Mouse (Mus musculus): ENCODE measurements around the gene Supt5. TPM values are rescaled to one million over a fixed set of nuclear protein-coding genes. Genes with fewer than 3 reads are reported as not detected.

Supt5 gene
- polyA plus RNA-seq, 1 experiment from 2014 or later, result 31.5 TPM

DNA sequence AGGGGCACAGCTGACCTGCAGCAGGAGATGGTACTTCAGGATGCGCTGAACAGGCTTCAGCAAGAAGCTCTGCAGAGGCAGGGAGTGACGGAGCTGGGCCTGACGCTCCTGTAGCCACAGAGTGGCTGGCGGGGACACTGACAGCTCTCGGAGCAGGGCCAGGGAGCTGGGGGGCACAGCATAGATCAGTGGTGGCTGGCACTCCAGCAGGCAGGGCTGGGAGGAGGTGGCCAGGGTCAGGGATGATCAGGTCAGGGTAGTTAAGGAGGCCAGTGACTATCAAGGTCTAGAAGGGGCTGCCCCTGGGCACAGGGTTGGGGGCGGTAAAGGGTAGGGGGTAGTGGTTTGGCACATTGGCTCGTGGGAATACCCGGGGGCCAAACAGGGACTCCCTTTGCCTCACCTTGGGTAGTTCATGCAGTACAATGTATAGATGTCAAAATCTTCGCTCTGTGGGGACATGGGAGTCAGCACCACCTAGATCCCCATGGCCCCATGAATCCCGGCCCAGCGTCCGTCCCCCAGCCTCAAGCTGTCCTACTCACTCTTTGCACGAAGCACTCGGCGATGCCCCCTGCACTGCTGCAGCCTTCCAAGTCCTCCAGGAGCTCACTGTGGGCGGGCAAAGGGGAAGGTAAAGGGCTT lies 29.9 kb upstream of the Supt5 start:
- peaks cover 15% of the 10 kb centered on the region; the same call in 1 of the 2 replicates for H3K36me3 ChIP-seq (ENCODE audit: control insufficient read depth, insufficient read depth, low read length)
- no peak overlapping the region for H3K27ac ChIP-seq (replicated peaks)
- no peaks in the 10 kb centered on the region for H3K9me3 ChIP-seq (ENCODE audit: control insufficient read depth, low read length)
- ATAC-seq (ENCODE audit: low FRiP score, low TSS enrichment), result no peak
- no peak overlapping the region for H3K4me2 ChIP-seq (replicated peaks; ENCODE audit: low read depth)
- no peak for DNase-seq (ENCODE audit: low spot score)
- H3K27me3 ChIP-seq (ENCODE audit: control insufficient read depth, insufficient read depth, low read length), result no peaks in the 10 kb centered on the region
- WGBS, result 90% methylated on average over 16 of the region's 16 CpGs
- H3K4me1 ChIP-seq (replicated peaks; ENCODE audit: control insufficient read depth, insufficient read depth), result no peaks in the 10 kb centered on the region
- TF ChIP-seq CTCF (IDR thresholded peaks at IDR 0.05; ENCODE audit: low read depth), result no peak
- no peak for TF ChIP-seq EP300 (optimal IDR thresholded peaks at IDR 0.05)
- H3K9ac ChIP-seq (ENCODE audit: low read length), result no peak overlapping the region
- no peak overlapping the region for H3K4me3 ChIP-seq (ENCODE audit: low read depth, low read length)

DNA sequence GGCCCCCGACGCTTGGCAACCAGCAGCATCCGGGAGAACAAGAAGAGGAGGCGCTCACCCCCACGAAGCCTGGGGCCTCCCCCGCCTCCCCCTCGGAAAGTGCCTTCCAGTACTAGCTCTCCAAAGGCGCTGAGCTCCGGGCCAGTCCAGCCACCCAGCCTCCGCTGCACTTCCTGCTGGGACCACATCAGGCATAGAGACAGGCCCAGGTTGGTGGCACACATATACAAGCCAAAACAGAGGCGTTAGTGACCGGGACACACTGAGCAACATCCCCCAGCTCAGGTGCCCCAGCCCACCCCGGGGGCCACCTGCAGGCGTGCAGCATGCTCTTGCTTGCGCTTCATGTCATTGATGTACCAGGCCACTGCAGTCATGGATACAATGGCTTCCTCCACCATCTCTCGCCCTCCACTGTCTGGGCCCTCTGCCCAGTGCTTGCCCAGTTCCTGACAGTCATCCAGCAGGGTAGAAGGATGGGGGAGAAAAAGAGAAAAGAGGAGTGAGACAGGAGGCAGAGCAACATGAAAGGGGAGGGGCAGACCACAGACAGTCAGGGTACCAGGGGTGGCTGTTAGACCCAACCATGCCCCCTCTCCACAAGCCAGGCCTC lies 29.2 kb upstream of the Supt5 start:
- H3K4me2 ChIP-seq (replicated peaks; ENCODE audit: low read depth), result no peak overlapping the region
- WGBS, result 90% methylated on average over 16 of the region's 16 CpGs
- H3K36me3 ChIP-seq (ENCODE audit: control insufficient read depth, insufficient read depth, low read length), result peaks cover 15% of the 10 kb centered on the region; the same call in 1 of the 2 replicates
- no peak overlapping the region for H3K27ac ChIP-seq (replicated peaks)
- no peaks in the 10 kb centered on the region for H3K4me1 ChIP-seq (replicated peaks; ENCODE audit: control insufficient read depth, insufficient read depth)
- H3K27me3 ChIP-seq (ENCODE audit: control insufficient read depth, insufficient read depth, low read length), result no peaks in the 10 kb centered on the region
- no peak overlapping the region for H3K4me3 ChIP-seq (ENCODE audit: low read depth, low read length)
- TF ChIP-seq CTCF (IDR thresholded peaks at IDR 0.05; ENCODE audit: low read depth), result no peak
- TF ChIP-seq EP300 (optimal IDR thresholded peaks at IDR 0.05), result no peak
- DNase-seq (ENCODE audit: low spot score), result no peak
- no peak overlapping the region for H3K9ac ChIP-seq (ENCODE audit: low read length)
- H3K9me3 ChIP-seq (ENCODE audit: control insufficient read depth, low read length), result no peaks in the 10 kb centered on the region
- ATAC-seq (ENCODE audit: low FRiP score, low TSS enrichment), result no peak

DNA sequence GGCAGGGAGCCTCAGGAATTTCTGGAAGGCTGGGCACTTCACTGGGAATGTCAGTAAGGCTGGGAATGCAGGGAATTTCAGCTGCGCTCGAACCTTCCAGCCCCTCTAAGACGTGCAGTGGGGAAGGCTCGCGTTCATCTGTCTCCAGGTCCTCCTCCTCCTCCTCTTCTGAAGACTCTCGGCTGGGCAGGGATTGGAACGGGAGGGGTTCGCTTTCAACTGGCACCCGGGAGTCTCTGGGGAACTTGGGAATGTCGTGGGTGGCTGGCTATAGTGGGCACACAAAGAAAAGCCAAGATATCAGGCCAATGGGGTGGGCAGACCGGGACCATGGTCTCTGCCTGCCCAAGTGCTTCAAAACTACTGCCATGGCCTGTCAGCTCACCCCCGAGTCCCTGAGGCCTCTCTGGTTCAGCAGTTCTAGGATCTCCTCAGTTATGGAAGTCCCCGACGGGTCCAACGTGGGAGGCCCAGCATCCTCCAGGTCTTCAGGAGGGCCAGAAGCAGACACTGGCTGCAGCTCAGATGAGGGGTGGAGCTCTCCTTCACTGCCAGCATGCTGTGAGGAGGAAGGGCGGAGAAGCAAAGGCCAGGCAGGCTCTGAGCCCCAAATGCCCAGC lies 24.0 kb upstream of the Supt5 start:
- Histone ChIP-seq H3K4me1 (replicated peaks; ENCODE audit: control insufficient read depth, insufficient read depth) (peaks cover 4% of the 10 kb centered on the region; the same call in 1 of the 2 replicates), H3K27ac (replicated peaks) (no peak overlapping the region), H3K4me3 (ENCODE audit: low read depth, low read length) (no peak overlapping the region), H3K9me3 (ENCODE audit: control insufficient read depth, low read length) (no peaks in the 10 kb centered on the region), H3K9ac (ENCODE audit: low read length) (no peak overlapping the region), H3K27me3 (ENCODE audit: control insufficient read depth, insufficient read depth, low read length) (no peaks in the 10 kb centered on the region), H3K36me3 (ENCODE audit: control insufficient read depth, insufficient read depth, low read length) (peaks cover 26% of the 10 kb centered on the region), H3K4me2 (replicated peaks; ENCODE audit: low read depth) (no peak overlapping the region)
- ATAC-seq (ENCODE audit: low FRiP score, low TSS enrichment), result no peak
- TF ChIP-seq EP300 (optimal IDR thresholded peaks at IDR 0.05), result no peak
- no peak for TF ChIP-seq CTCF (IDR thresholded peaks at IDR 0.05; ENCODE audit: low read depth)
- WGBS, result 82% methylated on average over 16 of the region's 16 CpGs
- DNase-seq (ENCODE audit: low spot score), result no peak

DNA sequence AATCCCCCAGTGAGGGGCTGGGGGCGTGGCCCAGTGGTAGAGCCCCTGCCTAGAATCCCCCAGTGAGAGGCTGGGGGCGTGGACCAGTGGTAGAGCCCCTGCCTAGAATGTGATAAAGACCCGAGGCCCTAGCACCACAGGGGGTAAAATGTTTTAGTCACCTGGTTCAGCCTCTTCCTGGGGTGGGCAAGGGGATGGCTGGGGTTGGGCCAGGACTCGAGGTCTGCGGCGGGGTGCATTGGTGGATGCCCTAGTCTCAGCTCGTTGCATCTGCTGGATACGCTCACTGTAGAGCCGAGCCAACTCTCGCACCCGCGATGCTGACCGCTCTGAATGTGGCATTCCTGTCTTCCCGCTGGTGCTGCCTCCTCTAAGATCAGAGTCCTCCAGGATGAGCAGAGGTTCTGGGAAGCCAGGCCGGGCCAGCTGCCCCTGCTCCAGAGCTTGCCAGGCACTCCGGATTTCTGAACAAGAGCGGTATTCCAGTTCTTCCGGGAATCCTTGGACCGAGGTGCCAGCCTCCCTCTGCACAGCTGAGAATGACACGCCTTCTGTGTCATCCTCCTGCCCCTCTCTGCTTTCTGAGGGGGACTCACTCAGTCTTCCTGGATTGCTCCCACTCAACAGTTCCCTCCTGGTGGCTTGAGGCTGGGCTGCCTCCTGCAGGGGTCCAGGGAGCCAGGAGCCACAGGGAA lies 23.2 kb upstream of the Supt5 start:
- DNase-seq (ENCODE audit: low spot score) (no peak), ATAC-seq (ENCODE audit: low FRiP score, low TSS enrichment) (no peak)
- Histone ChIP-seq H3K4me2 (replicated peaks; ENCODE audit: low read depth) (no peak overlapping the region), H3K4me3 (ENCODE audit: low read depth, low read length) (no peak overlapping the region), H3K9me3 (ENCODE audit: control insufficient read depth, low read length) (no peaks in the 10 kb centered on the region), H3K36me3 (ENCODE audit: control insufficient read depth, insufficient read depth, low read length) (peaks cover 25% of the 10 kb centered on the region), H3K4me1 (replicated peaks; ENCODE audit: control insufficient read depth, insufficient read depth) (peaks cover 9% of the 10 kb centered on the region), H3K27ac (replicated peaks) (no peak overlapping the region), H3K27me3 (ENCODE audit: control insufficient read depth, insufficient read depth, low read length) (no peaks in the 10 kb centered on the region), H3K9ac (ENCODE audit: low read length) (no peak overlapping the region)
- WGBS, result 93% methylated on average over 20 of the region's 20 CpGs
- no peak for TF ChIP-seq CTCF (IDR thresholded peaks at IDR 0.05; ENCODE audit: low read depth)
- TF ChIP-seq EP300 (optimal IDR thresholded peaks at IDR 0.05), result no peak

DNA sequence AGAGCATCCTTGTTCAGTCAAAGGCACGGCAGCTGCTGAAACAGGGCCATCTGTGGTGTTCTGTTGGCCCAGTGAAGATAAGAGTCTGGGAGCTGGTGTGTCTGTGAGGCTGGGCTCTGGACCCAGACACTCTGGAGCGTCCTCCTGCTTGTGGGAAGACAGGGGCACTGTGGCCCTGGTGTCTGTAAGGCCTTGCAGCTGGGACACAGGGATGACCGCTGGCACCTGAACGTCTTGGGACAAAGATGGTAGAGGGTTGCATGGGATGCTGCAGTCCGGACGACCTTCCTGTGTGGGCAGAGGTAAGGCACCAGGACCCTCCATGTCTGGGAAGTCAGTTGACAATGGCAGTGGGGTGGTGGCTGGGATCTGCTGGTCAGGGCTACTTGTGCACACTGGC lies 21.7 kb upstream of the Supt5 start:
- Histone ChIP-seq H3K4me3 (ENCODE audit: low read depth, low read length) (no peak overlapping the region), H3K27ac (replicated peaks) (no peak overlapping the region), H3K4me1 (replicated peaks; ENCODE audit: control insufficient read depth, insufficient read depth) (peaks cover 9% of the 10 kb centered on the region), H3K9ac (ENCODE audit: low read length) (no peak overlapping the region), H3K36me3 (ENCODE audit: control insufficient read depth, insufficient read depth, low read length) (peaks cover 25% of the 10 kb centered on the region), H3K27me3 (ENCODE audit: control insufficient read depth, insufficient read depth, low read length) (no peaks in the 10 kb centered on the region), H3K4me2 (replicated peaks; ENCODE audit: low read depth) (no peak overlapping the region), H3K9me3 (ENCODE audit: control insufficient read depth, low read length) (no peaks in the 10 kb centered on the region)
- 93% methylated on average over 6 of the region's 6 CpGs for WGBS
- DNase-seq (ENCODE audit: low spot score) (no peak), ATAC-seq (ENCODE audit: low FRiP score, low TSS enrichment) (no peak)
- no peak for TF ChIP-seq EP300 (optimal IDR thresholded peaks at IDR 0.05)
- TF ChIP-seq CTCF (IDR thresholded peaks at IDR 0.05; ENCODE audit: low read depth), result no peak

All from stomach, postnatal 0 days (tissue).